9 mouse cellular contexts compared by ENCODE assay signal in the genomic region with DNA sequence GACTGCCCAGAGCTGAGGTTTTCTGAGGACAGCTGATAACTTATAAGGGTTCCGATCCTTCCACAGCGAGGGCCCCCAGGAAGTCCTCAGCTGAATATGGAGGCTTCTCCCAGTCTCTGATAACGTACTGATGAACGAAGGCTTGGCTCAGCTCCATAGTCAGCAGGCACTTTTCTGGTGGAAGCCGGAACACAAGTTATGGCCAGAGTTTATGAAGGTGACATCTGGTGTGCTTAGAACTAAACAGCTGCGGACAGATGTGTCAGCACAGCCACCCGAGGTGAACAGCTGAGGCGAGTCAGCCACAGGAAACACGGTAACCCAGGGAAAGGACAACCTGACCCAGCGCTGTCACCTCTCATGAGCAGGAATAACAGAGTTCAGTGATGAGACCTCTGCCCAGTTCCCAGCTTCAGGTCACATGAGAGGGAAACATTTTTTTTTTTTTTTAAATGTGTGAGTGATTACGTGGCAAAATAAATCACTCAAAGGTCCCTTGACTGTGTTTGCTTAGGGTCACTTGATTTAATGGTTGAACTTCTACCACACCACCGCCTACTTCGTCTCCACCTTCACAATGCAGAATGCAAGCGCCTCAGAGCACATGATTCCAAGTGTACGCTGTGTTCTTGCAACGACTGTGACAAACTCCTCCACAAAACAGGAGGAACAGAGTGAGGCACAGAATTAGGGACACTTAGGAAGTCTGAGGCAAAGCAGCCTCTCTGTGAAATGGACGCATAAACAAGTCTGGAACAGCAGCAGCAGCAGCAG. TPM values are rescaled to one million over a fixed set of nuclear protein-coding genes. Genes with fewer than 3 reads are reported as not detected.
DNase-seq lines count a peak whose midpoint lies in the region; ATAC-seq and TF ChIP-seq lines count a peak whose summit lies in the region.
"Had no signal": no experiment of that assay in that cellular context is flagged by ENCODE, and none has a peak within 500 bp of the region (broad histone marks: within the 10 kb centered on the region; RNA-seq: fewer than 3 reads in every experiment).

No protein-coding gene starts in this region.

- TF ChIP-seq POLR2A in testis, adult 2 months (IDR thresholded peaks at IDR 0.05; ENCODE audit: control insufficient read depth, low read depth, low read length): no peak

- H3K27me3 ChIP-seq in intestine, embryonic 16.5 days (replicated peaks; ENCODE audit: control insufficient read depth, insufficient read depth, low read length): no peaks in the 10 kb centered on the region
- H3K27me3 ChIP-seq in testis, adult 2 months (ENCODE audit: control insufficient read depth, insufficient read depth, low read length): no peaks in the 10 kb centered on the region
- H3K27me3 ChIP-seq: midbrain, embryonic 12.5 days had no signal

- no peaks in the 10 kb centered on the region for H3K4me1 ChIP-seq in intestine, embryonic 16.5 days (ENCODE audit: control insufficient read depth, insufficient read depth, low read length)
- H3K4me1 ChIP-seq in testis, adult 2 months (ENCODE audit: control insufficient read depth, insufficient read depth, low read length): peaks cover 3% of the 10 kb centered on the region
- H3K4me1 ChIP-seq: midbrain, embryonic 12.5 days had no signal

- no peak overlapping the region for H3K4me2 ChIP-seq in intestine, embryonic 16.5 days (ENCODE audit: low read depth, low read length)
- H3K4me2 ChIP-seq: midbrain, embryonic 12.5 days had no signal

- peak; percentile 70 for ATAC-seq in intestine, embryonic 16.5 days

- no peak for TF ChIP-seq CTCF in testis, adult 2 months (IDR thresholded peaks at IDR 0.05; ENCODE audit: control insufficient read depth, insufficient read depth, insufficient replicate concordance, low read depth, low read length)
- TF ChIP-seq CTCF in layer of hippocampus, adult 2 months (conservative IDR thresholded peaks at IDR 0.05): no peak

- peak; percentile 65 to 81 for DNase-seq in lung, adult 18-20 months
- no peak for DNase-seq in lung, postnatal 14 days
- peak; percentile 39 for DNase-seq in large intestine, adult 2 months (ENCODE audit: low read depth, low spot score)
- DNase-seq in thymus, postnatal 10 days (ENCODE audit: low spot score in 2 of 2): no peak
- DNase-seq in layer of hippocampus, adult 11-12 months (ENCODE audit: low spot score): no peak
- no peak for DNase-seq in layer of hippocampus, adult 2 months (ENCODE audit: low spot score in 2 of 2)

- no peaks in the 10 kb centered on the region for H3K9me3 ChIP-seq in intestine, embryonic 16.5 days (ENCODE audit: control insufficient read depth, low read length)
- H3K9me3 ChIP-seq: midbrain, embryonic 12.5 days had no signal

- H3K9ac ChIP-seq in intestine, embryonic 16.5 days (ENCODE audit: low read depth, low read length): no peak overlapping the region
- H3K9ac ChIP-seq: midbrain, embryonic 12.5 days had no signal

- H3K36me3 ChIP-seq in intestine, embryonic 16.5 days (ENCODE audit: control insufficient read depth, insufficient read depth, low read length): no peaks in the 10 kb centered on the region
- no peaks in the 10 kb centered on the region for H3K36me3 ChIP-seq in testis, adult 2 months (ENCODE audit: control insufficient read depth, insufficient read depth, low read length)
- H3K36me3 ChIP-seq: midbrain, embryonic 12.5 days had no signal

- 48% methylated on average over 17 of the region's 17 CpGs for WGBS in intestine, embryonic 16.5 days
- 30% methylated on average over 17 of the region's 17 CpGs for WGBS in large intestine, adult 2 months

- no peak overlapping the region for H3K4me3 ChIP-seq in intestine, embryonic 16.5 days (ENCODE audit: low read length)
- no peak overlapping the region for H3K4me3 ChIP-seq in testis, adult 2 months (ENCODE audit: control insufficient read depth, low read depth, low read length)
- H3K4me3 ChIP-seq in layer of hippocampus, adult 2 months: no peak overlapping the region
- H3K4me3 ChIP-seq: midbrain, embryonic 12.5 days had no signal

- H3K27ac ChIP-seq in intestine, embryonic 16.5 days (ENCODE audit: low read length): peak overlapping the region; percentile 12; the same call in 1 of the 2 replicates
- peak overlapping the region; percentile 85 for H3K27ac ChIP-seq in testis, adult 2 months (ENCODE audit: control insufficient read depth, insufficient read depth, low read depth, low read length)
- no peak overlapping the region for H3K27ac ChIP-seq in layer of hippocampus, adult 2 months
- H3K27ac ChIP-seq: midbrain, embryonic 12.5 days had no signal

RNA-seq across cellular contexts. Expression of gene Txndc2, which starts 24.6 kb away (rescaled TPM):
- not detected in 2 replicates for polyA plus RNA-seq in intestine, embryonic 16.5 days (2015; fragmentation: Nextera tagmentation; extraction: Ambion mirVana)
- not detected in 2 replicates for polyA plus RNA-seq in large intestine, adult 2 months (2012; rRNA removed)
- polyA plus RNA-seq in testis, adult 2 months (2012; rRNA removed): 219 and 252 TPM in 2 replicates
- total RNA-seq in layer of hippocampus, adult 2 months (2021): not detected

RNA-seq across cellular contexts. Expression of gene Vapa, which starts 53.2 kb away (rescaled TPM):
- polyA plus RNA-seq in intestine, embryonic 16.5 days (2015; fragmentation: Nextera tagmentation; extraction: Ambion mirVana): 194 and 204 TPM in 2 replicates
- polyA plus RNA-seq in large intestine, adult 2 months (2012; rRNA removed): 23.5 and 32.6 TPM in 2 replicates
- polyA plus RNA-seq in testis, adult 2 months (2012; rRNA removed): 32.0 and 36.9 TPM in 2 replicates
- total RNA-seq in layer of hippocampus, adult 2 months (2021): 100 to 1,000 TPM; 131 to 137 TPM

Comparison
In these comparisons a context has a peak if more than half of its experiments do, and no peak if none do; other contexts are left out.
1. DNase-seq: peak in lung, adult 18-20 months (2 of 2) and large intestine, adult 2 months (single experiment); none in lung, postnatal 14 days (single experiment), thymus, postnatal 10 days (0 of 2), layer of hippocampus, adult 11-12 months (single experiment) and layer of hippocampus, adult 2 months (0 of 2).
2. RNA of gene Txndc2, which starts 24.6 kb away (polyA plus RNA-seq): 219 to 252 TPM in testis, adult 2 months; not detected in intestine, embryonic 16.5 days and not detected in large intestine, adult 2 months; every median in the first group is over 100 times any median in the second.